Mouse (Mus musculus) C2C12 (cell line): ENCODE measurements around the gene Trip13.

Experiments used
- CTCF ChIP-seq: IDR thresholded peaks from one replicate; pipeline ENCODE4 v1.5.1; 2011; ENCODE audit not compliant: control insufficient read depth, insufficient read depth, insufficient read length
- MAX ChIP-seq: IDR thresholded peaks from one replicate; pipeline ENCODE4 v1.6.1; 2011; ENCODE audit warnings: mild to moderate bottlenecking, control low read depth
- MYOD1 ChIP-seq: IDR thresholded peaks from one replicate; pipeline ENCODE4 v1.6.1; 2011; ENCODE audit warnings: low read depth; ENCODE audit not compliant: control insufficient read depth, insufficient read length

- TF ChIP-seq CTCF (no peak), MAX (no peak), MYOD1 (no peak)
Measured at GRCm38 (mm10) chr13:73953551-73954130, 16.1 kb upstream of the Trip13 start.
